Mouse (Mus musculus) hindbrain, embryonic 15.5 days (tissue): ENCODE data around the gene Clta. TPM values are rescaled to one million over a fixed set of nuclear protein-coding genes. Genes with fewer than 3 reads are reported as not detected.
A peak's percentile ranks its signal among the peaks of the same experiment; 100 is the strongest.

Experiments used
- ATAC-seq: fragments of 200-750 bp; cut with Nextera tagmentation; 2 replicates; pipeline ENCODE4 v1.8.0; 2017; ENCODE audit warnings: low read depth, moderate number of reproducible peaks, moderate TSS enrichment; ENCODE audit not compliant: low FRiP score
- H3K27ac ChIP-seq: fragments of 300-500 bp; sonication (generic); replicated peaks from 2 replicates; pipeline ENCODE4 v1.5.1; 2015; ENCODE audit warnings: mild to moderate bottlenecking, inconsistent platforms
- H3K27me3 ChIP-seq: fragments of 300-500 bp; sonication (generic); 2 replicates; pipeline ENCODE4 v1.6.1; 2015; ENCODE audit warnings: control low read depth, inconsistent platforms
- H3K36me3 ChIP-seq: fragments of 300-500 bp; sonication (generic); 2 replicates; pipeline ENCODE4 v1.6.1; 2015; ENCODE audit warnings: control low read depth, inconsistent platforms
- H3K4me1 ChIP-seq: fragments of 300-500 bp; sonication (generic); replicated peaks from 2 replicates; pipeline ENCODE4 v1.6.1; 2015; ENCODE audit warnings: control low read depth, inconsistent platforms
- H3K4me2 ChIP-seq: fragments of 300-500 bp; sonication (generic); 2 replicates; pipeline ENCODE4 v1.6.1; 2015; ENCODE audit warnings: moderate library complexity, mild to moderate bottlenecking, inconsistent platforms
- H3K4me3 ChIP-seq: fragments of 300-500 bp; sonication (generic); 2 replicates; pipeline ENCODE4 v1.5.1; 2015; ENCODE audit warnings: mild to moderate bottlenecking, inconsistent platforms
- H3K9ac ChIP-seq: fragments of 300-500 bp; sonication (generic); 2 replicates; pipeline ENCODE4 v1.6.1; 2015; ENCODE audit warnings: inconsistent platforms
- H3K9me3 ChIP-seq: fragments of 300-500 bp; sonication (generic); 2 replicates; pipeline ENCODE4 v1.6.1; 2016; ENCODE audit warnings: control low read depth, inconsistent platforms
- WGBS: fragments of 180-500 bp; shearing (Covaris S2); methylation state at CpG from one replicate; pipeline ENCODE4 v1.1.7; 2015; 5-methylcytosine and 5-hydroxymethylcytosine counted together
- polyA plus RNA-seq: library from polyadenylated mRNA; unstranded; fragments of >200 nt; fragmentation: Nextera tagmentation; extraction: Ambion mirVana; gene quantifications from 2 replicates; pipeline ENCODE4 v1.2.1, GENCODE M21; 2015

The Clta gene
- polyA plus RNA-seq, result 342 and 343 TPM in 2 replicates

DNA sequence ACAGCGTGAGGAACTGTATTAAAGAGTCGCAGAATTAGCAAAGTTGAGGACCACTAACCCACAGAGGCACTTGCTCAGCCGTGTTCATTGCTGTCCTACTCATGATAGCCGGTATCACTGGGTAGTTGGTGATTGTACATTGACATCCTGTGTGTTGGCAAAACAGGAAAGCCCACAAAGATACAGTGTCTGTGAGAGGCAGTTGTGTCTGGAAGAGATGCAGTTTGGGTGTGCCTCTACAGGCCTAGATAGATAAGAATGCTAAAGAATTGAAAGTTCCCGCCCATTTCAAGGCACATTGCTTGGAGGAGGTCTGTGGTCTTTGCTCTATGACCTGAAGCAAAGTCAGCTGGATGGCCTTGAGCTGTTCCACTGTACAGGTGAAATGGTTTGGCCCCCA is at the start of gene Clta:
Clta (plus strand) TSS at position 327 of the 400 bp plus-strand sequence.
- no peaks in the 10 kb centered on the region for H3K36me3 ChIP-seq
- no peak within 1 kb of the TSS for H3K4me2 ChIP-seq
- 93% methylated on average over 5 of the region's 5 CpGs for WGBS
- no peak for ATAC-seq
- no peaks in the 10 kb centered on the region for H3K4me1 ChIP-seq
- no peak within 1 kb of the TSS for H3K27ac ChIP-seq
- no peak within 1 kb of the TSS for H3K4me3 ChIP-seq
- H3K9ac ChIP-seq, result no peak within 1 kb of the TSS
- no peaks in the 10 kb centered on the region for H3K27me3 ChIP-seq
- H3K9me3 ChIP-seq, result no peaks in the 10 kb centered on the region

DNA sequence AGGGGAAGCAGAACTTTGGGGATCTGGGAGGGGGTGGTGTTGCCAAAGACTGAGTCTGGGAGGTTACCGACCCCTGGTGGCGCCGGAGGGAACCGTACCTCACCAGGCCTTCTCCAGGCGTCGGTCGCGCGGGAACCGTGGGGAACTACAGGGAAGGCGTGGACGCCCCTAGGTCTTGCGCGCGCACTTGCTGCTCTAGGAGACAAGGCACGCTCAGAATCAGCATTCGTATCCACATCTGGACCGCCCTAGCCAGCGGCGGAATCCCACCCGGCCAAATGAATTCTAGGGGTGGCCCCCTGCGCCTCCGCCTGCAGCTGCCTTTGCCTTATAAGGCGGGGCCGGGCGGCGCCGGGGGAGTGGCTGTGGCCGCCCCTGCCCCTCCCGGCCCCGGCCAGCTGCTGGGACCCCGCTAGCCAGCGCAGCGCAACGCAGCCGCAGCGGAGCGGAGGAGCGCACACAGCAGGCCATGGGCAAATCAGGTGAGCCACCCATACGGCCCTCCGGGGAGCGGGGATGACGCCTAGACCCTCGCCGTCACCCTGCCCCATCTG is 46.9 kb upstream of the Clta start, which contains the start of gene Glipr2:
Glipr2 (plus strand) TSS at position 110 of the 554 bp plus-strand sequence.
- H3K9ac ChIP-seq, result peak within 1 kb of the TSS; percentile 76
- peak within 1 kb of the TSS; percentile 81 for H3K27ac ChIP-seq
- WGBS, result under 1% methylated on average over 45 of the region's 45 CpGs
- no peaks in the 10 kb centered on the region for H3K36me3 ChIP-seq
- ATAC-seq, result peak; percentile 89
- H3K4me3 ChIP-seq, result peak within 1 kb of the TSS; percentile 83
- H3K27me3 ChIP-seq, result no peaks in the 10 kb centered on the region
- peaks cover 30% of the 10 kb centered on the region for H3K4me1 ChIP-seq
- peak within 1 kb of the TSS; percentile 99 for H3K4me2 ChIP-seq
- H3K9me3 ChIP-seq, result no peaks in the 10 kb centered on the region

DNA sequence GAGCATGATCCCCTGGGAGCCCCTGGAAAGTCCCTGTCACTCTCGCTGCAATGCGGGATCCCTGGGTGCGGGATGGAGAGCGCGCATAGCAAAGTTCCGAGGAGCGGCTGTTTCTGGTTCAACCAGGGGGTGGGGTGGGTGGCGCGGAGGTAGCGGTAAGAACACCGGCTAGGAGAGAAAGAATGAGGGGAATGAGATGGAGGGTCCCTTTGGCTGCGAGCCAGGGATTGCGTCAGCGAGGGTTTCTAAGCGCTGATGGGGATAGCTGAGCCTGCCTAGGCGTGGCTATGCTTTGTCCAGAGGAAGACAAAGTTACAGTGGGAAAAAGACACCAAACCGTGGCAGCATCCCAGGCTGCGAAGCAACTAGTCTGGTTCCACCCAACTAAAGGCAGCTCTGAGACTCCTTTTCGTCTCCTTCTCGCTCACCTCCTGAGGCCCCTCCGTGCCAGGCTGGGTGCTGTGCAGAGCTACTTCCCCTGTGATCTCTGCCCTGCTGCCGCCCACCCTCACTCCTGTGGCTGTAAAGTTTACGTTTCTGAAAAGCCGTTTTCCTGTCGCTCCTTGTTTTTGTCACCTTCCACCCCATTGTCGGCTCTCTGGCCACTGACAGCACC is 46.3 kb upstream of the Clta start:
- Histone ChIP-seq H3K4me3 (peak overlapping the region; percentile 83), H3K9me3 (no peaks in the 10 kb centered on the region), H3K9ac (peak overlapping the region; percentile 76), H3K4me1 (peaks cover 30% of the 10 kb centered on the region), H3K4me2 (peak overlapping the region; percentile 99), H3K36me3 (no peaks in the 10 kb centered on the region), H3K27me3 (no peaks in the 10 kb centered on the region), H3K27ac (peak overlapping the region; percentile 81)
- under 1% methylated on average over 26 of the region's 26 CpGs for WGBS
- ATAC-seq, result peak; percentile 78

DNA sequence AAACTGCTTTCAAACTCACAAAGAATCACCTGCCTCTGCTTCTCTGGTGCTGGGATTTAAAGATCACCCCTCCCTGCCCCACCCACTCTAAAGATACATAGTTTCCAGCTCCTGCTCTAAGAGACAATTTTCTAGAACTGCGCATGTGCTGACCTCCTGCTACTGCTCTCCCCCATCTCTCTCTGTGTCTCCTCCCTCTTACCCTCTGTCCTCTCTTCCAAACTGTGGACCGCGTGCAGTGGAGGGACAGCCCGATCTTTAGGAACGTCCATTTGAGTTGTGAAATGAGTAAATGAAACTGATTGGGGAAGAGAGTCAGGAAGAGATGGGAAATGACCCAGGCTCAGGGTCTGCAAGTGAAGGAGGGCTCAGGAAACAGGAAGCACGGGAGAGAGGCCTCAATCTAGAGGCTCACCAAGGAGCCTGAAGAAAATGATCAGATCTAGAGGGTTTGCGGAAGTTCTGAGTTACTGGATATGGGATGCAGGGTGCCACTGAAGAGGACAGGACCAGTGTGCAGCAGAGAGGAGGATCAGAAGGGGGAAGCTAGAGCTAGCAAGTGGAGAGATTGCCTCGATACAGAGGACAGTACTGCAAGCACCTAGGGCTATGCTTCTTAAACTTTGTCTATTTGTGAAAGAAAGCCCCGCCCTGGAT is 44.6 kb upstream of the Clta start:
- WGBS, result 77% methylated on average over 9 of the region's 9 CpGs
- no peaks in the 10 kb centered on the region for H3K36me3 ChIP-seq
- no peak for ATAC-seq
- no peak overlapping the region for H3K4me3 ChIP-seq
- no peak overlapping the region for H3K27ac ChIP-seq
- H3K4me2 ChIP-seq, result peak overlapping the region; percentile 99
- no peak overlapping the region for H3K9ac ChIP-seq
- no peaks in the 10 kb centered on the region for H3K27me3 ChIP-seq
- H3K4me1 ChIP-seq, result peaks cover 30% of the 10 kb centered on the region
- no peaks in the 10 kb centered on the region for H3K9me3 ChIP-seq

DNA sequence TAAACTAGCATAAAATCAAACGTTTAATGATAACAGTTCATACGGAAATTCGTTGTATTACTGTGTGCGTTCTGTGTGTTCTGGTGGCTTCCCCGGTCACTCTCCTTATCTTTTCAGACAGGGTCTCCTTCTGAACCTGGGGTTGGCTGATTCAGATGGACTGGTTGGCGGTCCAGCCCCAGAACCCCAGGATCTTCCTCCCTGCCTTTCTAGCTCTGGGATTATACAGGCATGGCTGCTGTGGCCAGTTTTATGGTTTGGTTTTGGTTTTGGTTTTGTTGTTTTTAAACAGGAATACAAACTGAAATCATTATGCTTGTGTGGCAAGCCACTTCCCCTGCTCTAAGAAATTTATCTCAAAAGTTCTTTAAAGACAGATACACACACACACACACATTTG is 44.0 kb upstream of the Clta start:
- Histone ChIP-seq H3K9me3 (no peaks in the 10 kb centered on the region), H3K36me3 (no peaks in the 10 kb centered on the region), H3K4me1 (peaks cover 30% of the 10 kb centered on the region), H3K4me2 (no peak overlapping the region), H3K27me3 (no peaks in the 10 kb centered on the region), H3K4me3 (no peak overlapping the region), H3K27ac (no peak overlapping the region), H3K9ac (no peak overlapping the region)
- WGBS, result 89% methylated on average over 6 of the region's 6 CpGs
- ATAC-seq, result no peak

DNA sequence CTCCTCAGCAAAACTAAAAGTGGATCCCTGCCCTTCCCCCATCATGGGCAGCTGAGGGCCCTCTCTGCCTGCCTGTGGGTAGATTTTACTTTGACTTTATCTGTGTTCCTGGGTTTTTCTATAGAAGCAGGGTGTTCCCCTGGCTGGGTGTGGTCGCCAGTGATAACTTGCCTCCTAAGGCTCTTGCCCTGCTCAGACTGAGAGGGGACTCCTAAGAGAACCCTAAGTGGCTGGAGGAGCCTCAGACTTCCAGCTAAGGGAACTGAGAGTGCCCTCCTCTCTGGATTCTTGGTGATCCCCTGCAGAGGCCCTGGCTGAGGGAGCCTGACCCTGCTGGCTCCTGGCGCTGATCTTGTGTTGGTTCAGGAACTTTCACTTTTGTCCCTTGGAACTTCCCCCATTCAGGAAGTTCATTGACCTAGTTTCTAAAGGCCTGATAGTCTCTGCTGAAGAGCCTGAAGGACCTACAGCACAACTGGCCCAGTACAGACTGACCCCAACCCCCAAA is 39.9 kb upstream of the Clta start:
- Histone ChIP-seq H3K9ac (no peak overlapping the region), H3K9me3 (no peaks in the 10 kb centered on the region), H3K4me2 (no peak overlapping the region), H3K27ac (no peak overlapping the region), H3K27me3 (no peaks in the 10 kb centered on the region), H3K36me3 (no peaks in the 10 kb centered on the region), H3K4me3 (no peak overlapping the region), H3K4me1 (peaks cover 14% of the 10 kb centered on the region)
- ATAC-seq, result no peak
- WGBS, result 55% methylated on average over 2 of the region's 2 CpGs

DNA sequence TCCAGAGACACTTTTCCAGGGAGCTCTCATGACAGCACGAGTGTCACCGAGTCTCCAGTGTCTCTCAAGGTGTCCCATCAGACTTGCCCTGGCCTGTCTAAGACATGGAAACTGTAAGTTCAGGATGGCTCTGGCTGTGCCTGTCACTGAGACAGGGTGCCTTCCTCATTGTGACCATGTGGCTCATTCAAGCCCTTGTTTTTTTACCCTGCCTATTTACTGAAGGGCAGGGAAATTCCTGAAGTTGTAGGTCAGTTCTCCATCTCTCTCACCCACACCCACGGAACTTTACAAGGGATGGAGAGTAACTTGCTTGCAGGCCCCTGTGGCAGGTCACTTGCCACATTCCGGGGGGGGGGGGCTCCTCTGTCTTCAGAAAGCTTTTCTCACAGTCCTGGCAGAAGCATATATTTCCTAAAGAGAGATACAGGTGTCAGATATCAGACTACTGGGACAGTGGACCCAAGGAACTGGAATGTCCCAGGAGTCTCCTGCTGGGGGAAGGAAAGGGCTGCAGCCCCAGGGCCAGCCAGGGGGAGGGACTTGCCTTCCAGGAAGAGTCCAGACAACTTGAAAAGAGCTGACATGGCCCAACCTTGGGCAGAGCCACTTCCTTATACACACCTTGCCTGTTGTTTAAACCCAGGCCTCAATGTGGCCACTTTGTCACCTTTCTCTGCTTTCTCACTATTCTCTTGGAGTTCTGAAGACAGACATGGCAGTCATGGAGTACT is 39.1 kb upstream of the Clta start:
- H3K27ac ChIP-seq, result no peak overlapping the region
- ATAC-seq, result no peak
- H3K4me2 ChIP-seq, result no peak overlapping the region
- H3K9ac ChIP-seq, result no peak overlapping the region
- 42% methylated on average over 4 of the region's 4 CpGs for WGBS
- no peak overlapping the region for H3K4me3 ChIP-seq
- H3K27me3 ChIP-seq, result no peaks in the 10 kb centered on the region
- no peaks in the 10 kb centered on the region for H3K9me3 ChIP-seq
- H3K36me3 ChIP-seq, result no peaks in the 10 kb centered on the region
- peaks cover 9% of the 10 kb centered on the region for H3K4me1 ChIP-seq

DNA sequence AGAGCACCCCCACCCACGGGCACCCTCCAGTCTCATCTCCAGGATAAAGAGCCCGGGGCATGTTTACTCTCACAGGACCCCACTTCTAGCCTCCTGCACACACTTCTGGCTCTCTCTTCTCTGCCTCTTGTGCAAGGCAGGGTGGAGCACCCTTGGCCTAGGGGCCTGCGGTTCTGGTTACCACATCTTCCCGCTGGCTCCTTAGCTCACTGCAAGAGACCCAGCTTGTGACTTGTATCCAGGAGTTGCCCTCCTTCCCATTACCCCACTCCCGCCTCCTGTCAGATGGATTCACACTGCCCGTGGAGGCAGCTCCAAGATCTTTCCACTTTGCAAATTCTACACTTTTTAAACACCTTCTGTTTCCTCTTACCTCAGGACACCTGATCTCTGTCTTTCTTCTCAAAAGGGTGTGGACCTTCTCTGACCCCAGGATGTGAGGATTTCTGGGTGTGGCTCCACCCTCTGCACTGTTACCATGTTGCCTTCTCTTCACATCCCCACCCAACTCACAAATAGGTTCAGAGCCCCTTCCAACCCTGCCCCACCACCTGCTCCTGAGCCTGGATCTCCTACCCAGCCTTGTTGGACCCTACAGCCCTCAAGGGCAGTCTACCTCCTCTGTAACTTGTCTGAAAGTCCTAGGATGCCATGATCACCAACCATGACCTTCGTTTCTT is 38.3 kb upstream of the Clta start:
- ATAC-seq, result no peak

DNA sequence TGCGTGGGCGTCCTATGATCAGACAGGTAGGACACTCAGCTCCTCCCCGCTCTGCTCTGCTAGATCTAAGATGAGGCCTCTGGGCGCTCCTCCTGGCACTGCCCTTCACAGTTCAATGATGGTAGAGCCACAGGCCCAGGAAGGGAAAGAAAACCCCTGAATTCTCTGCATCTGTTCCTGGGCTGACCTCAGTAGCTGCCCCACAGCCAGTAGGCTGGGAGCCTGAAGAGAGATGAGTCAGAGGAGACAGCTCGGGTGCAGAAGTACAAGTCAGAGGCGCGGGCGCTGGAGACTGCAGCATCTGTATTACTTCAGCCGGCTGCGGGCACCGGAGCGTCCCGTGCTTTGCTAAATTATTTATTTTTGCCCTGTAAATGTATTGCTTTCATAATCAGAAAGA is 35.6 kb upstream of the Clta start:
- Histone ChIP-seq H3K27me3 (no peaks in the 10 kb centered on the region), H3K4me3 (no peak overlapping the region), H3K9ac (no peak overlapping the region), H3K4me2 (no peak overlapping the region), H3K9me3 (no peaks in the 10 kb centered on the region), H3K4me1 (peaks cover 24% of the 10 kb centered on the region), H3K27ac (no peak overlapping the region), H3K36me3 (no peaks in the 10 kb centered on the region)
- WGBS, result 48% methylated on average over 13 of the region's 13 CpGs
- no peak for ATAC-seq

More for the DNA sequence above, 38.3 kb upstream of the Clta start:
- 87% methylated on average over 7 of the region's 7 CpGs for WGBS
- H3K9ac ChIP-seq, result no peak overlapping the region
- H3K36me3 ChIP-seq, result no peaks in the 10 kb centered on the region
- H3K4me2 ChIP-seq, result no peak overlapping the region
- no peak overlapping the region for H3K27ac ChIP-seq
- H3K4me1 ChIP-seq, result peaks cover 9% of the 10 kb centered on the region
- H3K4me3 ChIP-seq, result no peak overlapping the region
- H3K27me3 ChIP-seq, result no peaks in the 10 kb centered on the region
- H3K9me3 ChIP-seq, result no peaks in the 10 kb centered on the region

DNA sequence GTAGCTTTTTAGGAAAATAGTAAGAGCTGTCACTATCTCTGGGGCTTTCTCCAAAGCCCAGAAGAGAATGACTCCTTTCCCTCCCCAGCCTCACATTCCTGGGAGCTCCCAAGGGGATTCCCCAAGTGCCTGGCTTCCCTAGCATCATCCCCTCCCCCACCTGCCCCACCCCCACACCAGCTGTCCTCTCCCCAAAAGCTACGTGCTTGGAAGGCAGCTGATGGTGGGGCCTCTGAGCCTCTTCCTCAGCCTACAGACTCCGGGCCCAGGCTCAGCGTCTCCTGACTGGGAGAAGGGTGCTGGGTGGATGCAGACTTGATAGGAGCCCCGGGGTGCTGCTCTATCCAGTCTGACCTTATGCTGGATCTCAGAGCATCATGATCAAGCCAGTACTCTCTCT is 34.9 kb upstream of the Clta start:
- ATAC-seq, result no peak
- Histone ChIP-seq H3K4me3 (no peak overlapping the region), H3K9ac (no peak overlapping the region), H3K36me3 (no peaks in the 10 kb centered on the region), H3K4me2 (no peak overlapping the region), H3K9me3 (no peaks in the 10 kb centered on the region), H3K4me1 (peaks cover 26% of the 10 kb centered on the region), H3K27ac (no peak overlapping the region), H3K27me3 (no peaks in the 10 kb centered on the region)
- WGBS, result 15% methylated on average over 4 of the region's 4 CpGs

DNA sequence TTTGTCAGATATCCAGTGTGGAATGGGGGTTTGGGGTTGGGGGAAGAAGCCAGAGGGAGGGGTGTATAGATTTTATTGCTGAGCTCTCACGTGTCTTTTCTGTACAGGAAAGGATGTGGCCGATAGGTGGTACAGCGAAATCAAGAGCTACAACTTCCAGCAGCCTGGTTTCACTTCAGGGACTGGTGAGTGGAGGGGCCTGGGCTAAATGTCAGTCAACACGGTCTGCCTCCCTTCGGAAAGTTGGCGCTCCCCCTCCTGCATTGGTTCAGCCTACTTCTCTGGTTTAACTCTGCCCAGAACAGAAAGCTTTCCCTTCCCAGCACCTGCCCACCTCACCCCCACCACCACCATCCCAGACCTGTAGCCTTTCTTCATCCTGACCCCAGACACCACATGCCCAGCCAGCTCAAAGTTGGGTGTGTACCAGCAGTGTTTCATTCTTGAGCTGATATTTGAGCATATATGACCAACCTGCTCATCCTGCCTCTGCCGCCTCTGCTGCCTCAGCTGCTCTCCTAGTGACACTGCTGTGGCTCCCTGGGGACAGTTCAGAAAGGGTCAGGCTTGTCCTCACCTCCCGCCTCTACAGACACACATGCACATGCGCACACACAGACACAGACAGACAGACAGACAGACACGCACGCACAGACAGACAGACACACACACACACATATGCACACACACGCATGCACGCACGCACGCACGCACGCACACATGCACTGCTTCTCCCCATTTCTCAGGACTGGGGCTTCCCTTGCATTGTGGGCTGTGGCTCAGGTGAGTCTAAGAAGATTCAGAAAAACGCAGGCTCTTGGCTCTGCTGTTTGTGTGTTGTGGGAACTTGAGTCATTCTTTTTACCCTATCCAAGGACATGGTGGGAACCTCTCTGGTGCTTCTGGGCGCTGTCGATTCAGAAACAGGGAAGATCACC is 33.6 kb upstream of the Clta start:
- H3K27me3 ChIP-seq, result no peaks in the 10 kb centered on the region
- H3K27ac ChIP-seq, result no peak overlapping the region
- H3K36me3 ChIP-seq, result no peaks in the 10 kb centered on the region
- no peak for ATAC-seq
- H3K4me1 ChIP-seq, result peaks cover 26% of the 10 kb centered on the region
- no peak overlapping the region for H3K4me2 ChIP-seq
- 86% methylated on average over 20 of the region's 20 CpGs for WGBS
- H3K9me3 ChIP-seq, result no peaks in the 10 kb centered on the region
- H3K9ac ChIP-seq, result no peak overlapping the region
- no peak overlapping the region for H3K4me3 ChIP-seq
